Mouse (Mus musculus): ENCODE measurements around the gene Smg1. TPM values are rescaled to one million over a fixed set of nuclear protein-coding genes. Genes with fewer than 3 reads are reported as not detected.

Gene Smg1
- polyA plus RNA-seq, 1 experiment from 2014 or later = 27.7 TPM

- 42% methylated on average over 5 of the region's 5 CpGs for WGBS
- H3K4me1 ChIP-seq (replicated peaks) = peaks cover 12% of the 10 kb centered on the region
- no peaks in the 10 kb centered on the region for H3K27me3 ChIP-seq
- H3K36me3 ChIP-seq = peaks cover 47% of the 10 kb centered on the region
- H3K9ac ChIP-seq (replicated peaks) = no peak overlapping the region
- H3K27ac ChIP-seq = peak overlapping the region; percentile 50; the same call in 1 of the 2 replicates
- ATAC-seq (ENCODE audit: insufficient number of reproducible peaks, insufficient read depth, low FRiP score, low TSS enrichment, low read depth) = no peak
- H3K4me3 ChIP-seq (replicated peaks) = no peak overlapping the region
- H3K9me3 ChIP-seq = no peaks in the 10 kb centered on the region
- H3K4me2 ChIP-seq = no peak overlapping the region
Observed at GRCm38 (mm10) chr7:118103462-118104379, 139.7 kb downstream of the Smg1 start.

- no peaks in the 10 kb centered on the region for H3K27me3 ChIP-seq
- H3K9ac ChIP-seq (replicated peaks) = no peak overlapping the region
- peak; percentile 32; the same call in 1 of the 2 replicates for ATAC-seq (ENCODE audit: insufficient number of reproducible peaks, insufficient read depth, low FRiP score, low TSS enrichment, low read depth)
- H3K4me3 ChIP-seq (replicated peaks) = no peak overlapping the region
- no peaks in the 10 kb centered on the region for H3K9me3 ChIP-seq
- H3K4me2 ChIP-seq = no peak overlapping the region
- H3K36me3 ChIP-seq = peaks cover 39% of the 10 kb centered on the region
- peaks cover 12% of the 10 kb centered on the region for H3K4me1 ChIP-seq (replicated peaks)
- 50% methylated on average over 4 of the region's 4 CpGs for WGBS
- peak overlapping the region; percentile 50; the same call in 1 of the 2 replicates for H3K27ac ChIP-seq
Observed at GRCm38 (mm10) chr7:118102678-118103461, 140.6 kb downstream of the Smg1 start.

- WGBS = 55% methylated on average over 4 of the region's 4 CpGs
- H3K36me3 ChIP-seq = peaks cover 32% of the 10 kb centered on the region
- ATAC-seq (ENCODE audit: insufficient number of reproducible peaks, insufficient read depth, low FRiP score, low TSS enrichment, low read depth) = no peak
Observed at GRCm38 (mm10) chr7:118102231-118102630, 141.2 kb downstream of the Smg1 start.

GRCm38 (mm10) chr7:118097615-118098014, 145.9 kb downstream of the Smg1 start:
- H3K36me3 ChIP-seq = no peaks in the 10 kb centered on the region
- WGBS = 60% methylated on average over 7 of the region's 7 CpGs
- H3K9me3 ChIP-seq = no peaks in the 10 kb centered on the region
- peaks cover 12% of the 10 kb centered on the region for H3K4me1 ChIP-seq (replicated peaks)
- H3K27ac ChIP-seq = no peak overlapping the region
- no peak for ATAC-seq (ENCODE audit: insufficient number of reproducible peaks, insufficient read depth, low FRiP score, low TSS enrichment, low read depth)
- H3K4me3 ChIP-seq (replicated peaks) = no peak overlapping the region
- H3K9ac ChIP-seq (replicated peaks) = no peak overlapping the region
- H3K27me3 ChIP-seq = no peaks in the 10 kb centered on the region
- H3K4me2 ChIP-seq = no peak overlapping the region

More at GRCm38 (mm10) chr7:118102231-118102630, 141.2 kb downstream of the Smg1 start:
- no peak overlapping the region for H3K4me2 ChIP-seq
- peaks cover 12% of the 10 kb centered on the region for H3K4me1 ChIP-seq (replicated peaks)
- H3K27ac ChIP-seq = no peak overlapping the region
- no peaks in the 10 kb centered on the region for H3K27me3 ChIP-seq
- H3K4me3 ChIP-seq (replicated peaks) = no peak overlapping the region
- no peak overlapping the region for H3K9ac ChIP-seq (replicated peaks)
- H3K9me3 ChIP-seq = no peaks in the 10 kb centered on the region

Other genes with a start within 250 kb of the Smg1 start
- 724 and 793 TPM in 2 replicates for gene Rps15a, start 127.5 kb downstream of the Smg1 start, polyA plus RNA-seq (2016; fragmentation: Nextera tagmentation; extraction: Ambion mirVana)
- 420 and 476 TPM in 2 replicates for gene Arl6ip1, start 114.0 kb downstream of the Smg1 start, polyA plus RNA-seq (2016; fragmentation: Nextera tagmentation; extraction: Ambion mirVana)
- gene Syt17, start 204.6 kb upstream of the Smg1 start, polyA plus RNA-seq (2016; fragmentation: Nextera tagmentation; extraction: Ambion mirVana) = 1.7 TPM in 2 replicates
- 4.6 and 5.0 TPM in 2 replicates for gene Itpripl2, start 248.3 kb upstream of the Smg1 start, polyA plus RNA-seq (2016; fragmentation: Nextera tagmentation; extraction: Ambion mirVana)

All from limb, embryonic 12.5 days (tissue).